Mouse (Mus musculus) spleen, adult 2 months (tissue): ENCODE results near the gene Ddx5.

Experiments used
- CTCF ChIP-seq: fragments of 200-500 bp; IDR thresholded peaks from 2 replicates; pipeline ENCODE4 v1.5.1; 2011; ENCODE audit warnings: mild to moderate bottlenecking, inconsistent platforms; ENCODE audit not compliant: insufficient read depth, insufficient read length, insufficient replicate concordance; ENCODE audit errors: extremely low read depth
- POLR2A ChIP-seq: fragments of 200-500 bp; IDR thresholded peaks from 2 replicates; pipeline ENCODE4 v1.6.1; 2011; ENCODE audit warnings: low read depth, low read length, inconsistent platforms

DNA sequence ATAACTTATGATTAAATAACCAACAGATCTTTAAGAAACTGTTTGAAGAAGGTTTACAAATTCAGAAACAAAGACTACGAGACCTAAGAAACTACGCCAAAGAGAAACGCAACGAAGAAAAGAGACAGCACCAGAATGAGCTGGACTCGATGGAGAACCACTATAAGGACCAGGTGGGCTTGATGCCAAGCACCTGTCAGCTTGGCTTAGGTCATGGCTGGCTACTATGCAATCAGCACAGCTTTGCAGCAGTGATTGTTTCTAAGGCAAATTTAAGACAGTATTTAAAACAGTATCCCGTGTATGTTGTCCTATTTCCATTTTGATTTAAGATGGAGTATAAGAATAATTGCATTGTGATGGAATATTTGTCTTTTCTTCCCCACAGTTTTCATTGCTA lies 28.8 kb upstream of the Ddx5 start:
- TF ChIP-seq CTCF (no peak), POLR2A (no peak)
